Mouse (Mus musculus) large intestine, adult 2 months (tissue): ENCODE results near the gene Neu1. TPM values are rescaled to one million over a fixed set of nuclear protein-coding genes. Genes with fewer than 3 reads are reported as not detected.
A peak's percentile ranks its signal among the peaks of the same experiment; 100 is the strongest.
"Not testable (repeated sequence)": the region's sequence is repeated elsewhere in the genome, so short reads cannot be mapped to it uniquely, and the experiment has no call there.

Experiments
- DNase-seq: peaks from one replicate; pipeline ENCODE4 v3.0.0-alpha.2; 2012; ENCODE audit warnings: low read depth, low spot score
- WGBS: fragments of 180-500 bp; shearing (Covaris S2); methylation state at CpG from one replicate; pipeline ENCODE4 v1.1.7; 2018; 5-methylcytosine and 5-hydroxymethylcytosine counted together
- polyA plus RNA-seq: library from polyadenylated mRNA; depleted of rRNA; stranded (reverse); fragments of >200 nt; gene quantifications from 2 replicates; pipeline ENCODE4 v1.2.3, GENCODE M21; 2012

The Neu1 gene
- polyA plus RNA-seq, 1 experiment: 118 TPM

- DNase-seq: no peak
Measured at GRCm38 (mm10) chr17:34944362-34944761, 13.3 kb downstream of the Neu1 start.

- 77% methylated on average over 5 of the region's 5 CpGs for WGBS
- no peak for DNase-seq
Measured at GRCm38 (mm10) chr17:34946486-34947140, 15.6 kb downstream of the Neu1 start.

GRCm38 (mm10) chr17:34947606-34948005 is 16.6 kb downstream of the Neu1 start:
- no peak for DNase-seq
- 8% methylated on average over 8 of the region's 8 CpGs for WGBS

GRCm38 (mm10) chr17:34948721-34949552 is 17.9 kb downstream of the Neu1 start:
- WGBS: 38% methylated on average over 9 of the region's 9 CpGs

GRCm38 (mm10) chr17:34949553-34949969 is 18.5 kb downstream of the Neu1 start:
- no peak for DNase-seq
- WGBS: 44% methylated on average over 4 of the region's 4 CpGs

More at GRCm38 (mm10) chr17:34948721-34949552, 17.9 kb downstream of the Neu1 start:
- not testable (repeated sequence) for DNase-seq

GRCm38 (mm10) chr17:34950514-34951455 is 19.7 kb downstream of the Neu1 start:
- 13% methylated on average over 10 of the region's 10 CpGs for WGBS
- DNase-seq: peak; percentile 96

- WGBS: under 1% methylated on average over 29 of the region's 29 CpGs
- DNase-seq: no peak
Measured at GRCm38 (mm10) chr17:34951636-34952377, 20.8 kb downstream of the Neu1 start.

- no peak for DNase-seq
- WGBS: under 1% methylated on average over 23 of the region's 23 CpGs
Measured at GRCm38 (mm10) chr17:34952378-34953040, 21.5 kb downstream of the Neu1 start.

- DNase-seq: no peak
- WGBS: 87% methylated on average over 3 of the region's 3 CpGs
Measured at GRCm38 (mm10) chr17:34953258-34953657, 22.2 kb downstream of the Neu1 start.

- 91% methylated on average over 4 of the region's 4 CpGs for WGBS
- DNase-seq: no peak
Measured at GRCm38 (mm10) chr17:34953904-34954303, 22.9 kb downstream of the Neu1 start.

- WGBS: 94% methylated on average over 4 of the region's 4 CpGs
- DNase-seq: no peak
Measured at GRCm38 (mm10) chr17:34954831-34955230, 23.8 kb downstream of the Neu1 start.

- 88% methylated on average over 3 of the region's 3 CpGs for WGBS
- DNase-seq: no peak
Measured at GRCm38 (mm10) chr17:34955884-34956283, 24.8 kb downstream of the Neu1 start.

- 33% methylated on average over 1 of the region's 1 CpGs for WGBS
- no peak for DNase-seq
Measured at GRCm38 (mm10) chr17:34956340-34956739, 25.3 kb downstream of the Neu1 start.

- DNase-seq: not testable (repeated sequence)
- 21% methylated on average over 34 of the region's 40 CpGs for WGBS
Measured at GRCm38 (mm10) chr17:34957291-34957690, 26.2 kb downstream of the Neu1 start.

- WGBS: 21% methylated on average over 19 of the region's 40 CpGs
- DNase-seq: not testable (repeated sequence)
Measured at GRCm38 (mm10) chr17:34957966-34958365, 26.9 kb downstream of the Neu1 start.

- 0% methylated on average over 33 of the region's 47 CpGs for WGBS
Measured at GRCm38 (mm10) chr17:34958734-34959129, 27.7 kb downstream of the Neu1 start.

GRCm38 (mm10) chr17:34959130-34959778 is 28.2 kb downstream of the Neu1 start, which contains the start of gene Hspa1b:
Hspa1b (minus strand) TSS chr17:34959238.
- under 1% methylated on average over 32 of the region's 32 CpGs for WGBS

More at GRCm38 (mm10) chr17:34958734-34959129, 27.7 kb downstream of the Neu1 start:
- DNase-seq: not testable (repeated sequence)

More at GRCm38 (mm10) chr17:34959130-34959778, 28.2 kb downstream of the Neu1 start, which contains the start of gene Hspa1b:
- not testable (repeated sequence) for DNase-seq
